Mouse (Mus musculus): ENCODE data around the gene Ddi2. TPM values are rescaled to one million over a fixed set of nuclear protein-coding genes. Genes with fewer than 3 reads are reported as not detected.
"Not testable (repeated sequence)": the region's sequence is repeated elsewhere in the genome, so short reads cannot be mapped to it uniquely, and the experiment has no call there.

The Ddi2 gene
- 10 to 100 TPM; 49.4 to 67.9 (median 54.0) TPM for total RNA-seq (2022)

GRCm38 (mm10) chr4:141722731-141723672 lies at the start of gene Ddi2:
Gene Ddi2 (minus strand): TSS chr4:141723419.
- peak; percentile 84 for DNase-seq

GRCm38 (mm10) chr4:141773019-141773418 lies 49.8 kb upstream of the Ddi2 start:
- not testable (repeated sequence) for DNase-seq

GRCm38 (mm10) chr4:141771823-141772222 lies 48.6 kb upstream of the Ddi2 start:
- DNase-seq: no peak

- no peak for DNase-seq
Measured at GRCm38 (mm10) chr4:141769501-141770160, 46.4 kb upstream of the Ddi2 start.

- no peak for DNase-seq
Measured at GRCm38 (mm10) chr4:141767353-141768036, 44.3 kb upstream of the Ddi2 start.

DNA sequence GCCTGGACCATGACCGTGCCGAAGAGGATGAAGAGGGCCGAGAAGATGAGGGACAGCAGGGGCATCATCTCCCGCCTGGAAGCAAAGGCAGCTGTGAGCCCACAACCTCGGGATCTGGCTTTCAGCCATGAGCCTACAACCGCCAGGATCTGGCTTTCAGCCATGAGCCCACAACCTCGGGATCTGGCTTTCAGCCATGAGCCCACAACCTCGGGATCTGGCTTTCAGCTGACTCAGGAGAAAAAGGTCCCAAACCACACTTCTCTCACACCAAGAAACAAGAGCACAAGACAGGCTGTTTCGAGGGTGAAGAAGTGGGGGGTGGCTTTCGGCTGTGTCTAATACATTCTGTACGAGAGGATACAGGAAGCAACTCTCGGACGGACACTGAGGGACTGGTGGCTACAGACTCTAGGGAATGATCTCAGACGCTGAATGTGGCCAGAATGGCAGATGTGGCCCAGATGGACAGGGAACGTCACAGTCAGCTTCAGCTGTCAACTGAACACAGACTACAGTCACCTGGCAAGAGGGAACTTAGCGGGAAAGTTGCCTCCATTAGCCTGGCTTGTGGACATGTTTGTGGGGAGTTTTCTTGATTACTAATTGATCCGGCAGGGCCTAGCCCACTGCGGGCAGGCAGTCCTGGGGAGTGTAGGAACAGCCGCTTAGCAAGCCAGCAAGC lies 43.6 kb upstream of the Ddi2 start:
- no peak for DNase-seq

GRCm38 (mm10) chr4:141766316-141766667 lies 43.1 kb upstream of the Ddi2 start:
- DNase-seq: no peak

DNA sequence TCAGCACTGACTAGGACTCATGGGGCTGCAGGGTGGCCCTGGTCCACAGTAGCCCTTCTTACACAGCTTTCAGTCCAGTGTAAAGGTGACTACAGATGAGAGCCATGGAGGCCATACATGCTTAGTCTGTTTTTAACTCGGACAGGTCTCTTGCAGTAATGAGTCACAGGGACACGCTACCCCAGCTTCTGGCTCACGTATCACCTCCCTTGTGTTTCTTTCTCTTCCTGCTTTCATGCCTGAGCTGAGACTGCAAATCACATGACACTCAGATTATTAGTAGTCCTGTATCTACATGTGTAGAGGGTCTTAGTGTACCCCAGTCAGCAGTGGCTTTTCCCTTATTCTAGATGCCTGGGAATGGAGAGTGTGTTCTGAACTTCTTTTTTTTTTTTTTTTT lies 41.8 kb upstream of the Ddi2 start:
- no peak for DNase-seq

DNA sequence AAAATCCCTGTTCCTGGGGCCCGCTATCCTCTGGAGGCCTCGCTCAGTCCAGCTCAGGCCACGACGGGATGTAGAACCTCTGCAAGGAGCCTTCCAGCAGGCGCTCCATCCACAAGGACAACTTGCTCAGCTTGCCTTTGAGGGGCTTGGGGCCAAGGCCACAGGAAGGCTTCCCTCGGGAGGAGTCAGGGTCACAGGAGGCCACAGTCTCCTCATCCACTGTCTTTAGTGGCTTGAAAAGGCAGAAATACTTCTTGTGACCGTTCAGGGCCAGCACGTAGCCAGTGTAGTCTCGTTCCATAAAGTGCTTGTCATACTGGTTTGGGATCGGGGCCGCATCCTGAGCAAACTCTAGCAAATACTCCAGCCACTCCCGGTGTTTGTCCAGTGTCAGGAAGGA lies 40.3 kb upstream of the Ddi2 start:
- DNase-seq: no peak

- no peak for DNase-seq
Measured at GRCm38 (mm10) chr4:141762102-141762598, 38.9 kb upstream of the Ddi2 start.

GRCm38 (mm10) chr4:141760942-141761341 lies 37.7 kb upstream of the Ddi2 start:
- DNase-seq: no peak

DNA sequence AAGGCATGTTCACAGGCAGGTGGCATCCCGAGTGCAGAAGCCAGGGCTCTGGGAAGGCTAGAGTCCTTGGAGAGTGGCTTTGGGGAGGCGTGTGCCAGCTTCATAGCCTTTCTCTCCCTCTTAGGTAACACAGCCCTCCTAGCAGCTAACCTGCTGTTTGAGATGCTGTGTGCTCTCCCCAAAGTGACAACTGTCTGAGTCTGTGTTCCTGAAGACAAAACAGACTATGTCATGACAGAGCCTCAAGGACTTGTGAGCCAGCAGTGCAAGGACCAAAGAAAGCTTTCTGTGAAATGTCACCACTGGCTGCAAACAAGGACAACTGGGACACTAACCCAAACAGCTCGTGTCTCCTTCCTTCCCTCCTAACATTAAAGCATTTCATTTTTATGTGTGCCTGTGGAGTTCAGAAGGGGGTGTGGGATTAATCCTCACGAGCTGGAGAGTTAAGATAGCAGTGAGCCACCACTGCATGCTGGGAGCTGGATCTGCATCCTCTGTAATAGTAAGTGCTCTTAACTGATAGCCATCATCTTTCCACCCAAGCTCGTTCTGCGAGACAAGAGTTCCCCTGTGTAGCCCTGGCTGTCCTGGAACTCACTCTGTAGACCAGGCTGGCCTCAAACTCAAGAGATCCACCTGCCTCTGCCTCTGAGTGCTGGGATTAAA lies 35.8 kb upstream of the Ddi2 start:
- DNase-seq: no peak

DNA sequence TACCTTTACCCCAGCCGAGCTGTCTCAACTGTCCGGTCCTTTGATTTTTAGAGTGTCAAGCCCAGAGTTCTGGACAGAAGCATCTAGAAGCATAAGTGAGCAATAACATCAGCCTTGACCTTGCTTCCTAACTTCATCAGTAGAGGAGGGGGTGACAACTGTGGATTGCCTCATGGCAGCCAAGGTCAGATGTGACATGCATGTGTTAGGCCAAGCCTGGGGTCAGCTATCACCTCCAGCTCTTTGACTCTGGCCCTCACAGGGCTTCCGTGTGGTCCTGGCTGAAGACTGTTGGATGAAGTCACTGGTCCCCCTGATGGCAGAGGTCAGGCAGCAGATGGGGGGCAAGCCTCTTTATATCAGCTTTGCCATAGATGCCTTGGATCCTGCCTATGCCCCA lies 33.9 kb upstream of the Ddi2 start:
- DNase-seq: no peak

GRCm38 (mm10) chr4:141755375-141755930 lies 32.2 kb upstream of the Ddi2 start:
- no peak for DNase-seq

- no peak for DNase-seq
Measured at GRCm38 (mm10) chr4:141752076-141752421, 28.8 kb upstream of the Ddi2 start.

DNA sequence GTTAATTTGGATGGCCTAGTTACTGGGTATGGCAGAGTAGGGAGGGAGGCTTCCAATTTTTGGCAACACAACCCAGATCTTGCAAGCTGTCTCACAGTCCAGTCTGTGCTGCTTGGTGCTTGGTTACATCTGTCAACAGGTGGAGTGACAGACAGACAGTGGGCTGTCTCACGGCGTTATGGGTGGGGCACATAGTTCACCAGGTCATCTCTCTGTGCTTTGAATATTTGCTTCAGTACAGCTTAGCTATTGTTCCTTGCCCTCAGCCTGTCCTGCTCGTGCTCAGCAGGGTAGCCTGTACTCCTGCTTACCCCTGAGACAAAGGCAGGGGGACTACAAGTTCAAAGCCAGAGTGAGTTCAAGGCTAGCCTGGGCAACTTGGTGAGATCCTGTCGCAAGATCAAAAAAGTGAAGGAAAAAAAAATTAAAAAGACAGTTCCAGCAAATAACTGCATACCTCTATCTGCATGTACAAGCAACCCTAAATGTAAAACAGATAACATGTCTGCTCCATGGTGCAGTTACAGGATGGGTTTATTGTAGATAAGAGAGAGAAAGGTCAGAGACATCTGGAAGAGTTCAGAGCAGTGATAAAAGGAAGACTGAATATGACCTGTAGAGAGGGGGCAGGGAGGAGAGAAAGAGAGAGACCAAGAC lies 28.3 kb upstream of the Ddi2 start:
- no peak for DNase-seq

- DNase-seq: no peak
Measured at GRCm38 (mm10) chr4:141750826-141751225, 27.6 kb upstream of the Ddi2 start.

DNA sequence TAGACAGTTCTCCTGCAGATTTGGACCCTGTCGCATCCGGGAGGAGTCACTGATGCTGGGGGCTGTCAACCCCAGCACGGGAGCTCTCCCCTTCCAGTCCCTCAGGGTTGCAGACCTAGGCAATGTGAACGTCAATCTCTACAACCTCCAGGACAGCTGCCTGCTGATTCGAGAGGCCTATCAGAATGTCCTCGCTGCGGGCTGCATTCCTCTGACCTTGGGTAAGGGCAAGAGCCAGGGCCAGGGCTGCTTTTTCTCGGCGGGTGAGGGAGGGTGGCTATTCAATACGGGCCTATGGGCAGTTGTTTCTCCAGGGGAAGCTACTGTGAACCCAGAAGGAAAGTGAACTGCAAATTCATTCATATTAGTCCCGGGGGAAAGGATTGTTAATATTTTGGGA lies 26.3 kb upstream of the Ddi2 start:
- peak; percentile 80 for DNase-seq

- DNase-seq: no peak
Measured at GRCm38 (mm10) chr4:141746578-141747346, 23.5 kb upstream of the Ddi2 start, which contains the start of gene Agmat. Gene Agmat (plus strand): TSS chr4:141746672.

GRCm38 (mm10) chr4:141742381-141742780 lies 19.2 kb upstream of the Ddi2 start:
- no peak for DNase-seq

Measured in adrenal gland, adult 8-10 months (tissue).